Mouse (Mus musculus) spleen, adult 12 weeks (tissue): ENCODE measurements around the gene Sbf2.
A peak's percentile ranks its signal among the peaks of the same experiment; 100 is the strongest.

Experiments
- DNase-seq: peaks from one replicate; pipeline ENCODE4 v3.0.0; 2022; ENCODE audit warnings: low spot score

The Sbf2 gene

GRCm38 (mm10) chr7:110277734-110278245 is 336.9 kb downstream of the Sbf2 start:
- no peak for DNase-seq

- DNase-seq: no peak
These were observed 342.3 kb downstream of the Sbf2 start for GRCm38 (mm10) chr7:110272434-110272833.

DNA sequence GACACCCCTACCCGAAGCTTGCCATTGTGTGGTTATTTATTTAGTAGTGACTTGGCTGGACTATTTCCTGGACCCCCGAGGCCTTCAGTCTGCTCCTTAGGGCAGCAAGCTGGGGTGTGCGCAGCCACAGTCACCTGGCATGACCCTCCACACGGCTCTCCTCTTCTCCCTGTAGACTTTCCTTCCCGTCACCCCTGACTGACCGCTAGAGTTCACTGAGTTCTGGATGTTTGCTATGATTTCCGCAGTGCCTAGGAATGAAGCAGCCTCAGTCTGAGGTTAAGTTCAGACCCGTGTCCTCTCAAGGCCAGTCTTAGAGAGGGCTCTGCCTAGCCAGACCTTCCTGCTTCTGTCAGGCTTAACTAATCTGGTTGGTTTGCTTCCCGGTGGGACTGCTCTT is 342.9 kb downstream of the Sbf2 start:
- DNase-seq: no peak

DNA sequence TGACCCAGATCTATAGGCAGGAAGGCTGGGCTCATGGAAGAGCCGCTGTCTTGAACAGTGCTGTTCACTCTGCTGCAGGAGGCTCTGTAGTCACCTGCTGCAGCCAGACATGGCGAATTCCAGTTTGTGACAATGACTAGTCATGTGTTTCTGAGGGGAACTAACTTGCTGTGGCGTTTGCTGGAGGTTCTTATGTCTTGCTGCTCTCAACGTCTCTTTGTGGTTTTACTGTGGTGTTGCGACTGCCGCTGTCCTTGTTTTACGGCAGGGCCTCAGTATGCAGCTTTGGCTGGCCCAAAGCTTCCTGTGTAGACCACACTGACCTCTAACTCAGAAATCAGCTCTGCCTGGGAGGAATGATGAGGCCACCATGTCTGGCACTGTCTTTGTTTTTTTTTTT is 344.3 kb downstream of the Sbf2 start:
- no peak for DNase-seq

- no peak for DNase-seq
These were observed 344.9 kb downstream of the Sbf2 start for GRCm38 (mm10) chr7:110269777-110270176.

DNA sequence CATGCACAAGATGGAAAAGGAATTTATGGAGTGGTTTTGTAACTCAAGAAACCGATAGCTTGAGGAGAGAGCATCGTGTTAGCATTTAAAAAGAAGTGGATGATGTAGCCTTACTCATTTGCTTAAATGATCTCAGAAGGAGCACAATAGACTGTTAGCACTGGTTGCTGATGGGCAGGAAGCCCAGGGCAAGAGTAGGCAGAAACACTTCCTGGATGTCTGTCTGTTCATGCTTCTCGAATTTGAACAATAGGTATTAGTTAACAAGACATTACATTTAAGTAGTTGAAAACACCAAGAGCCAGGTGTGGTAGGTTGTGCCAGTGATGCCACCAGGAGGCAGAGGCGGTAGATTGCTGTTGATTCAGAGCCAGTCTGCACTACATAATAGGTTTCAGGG is 346.2 kb downstream of the Sbf2 start:
- DNase-seq: no peak

GRCm38 (mm10) chr7:110267994-110268393 is 346.7 kb downstream of the Sbf2 start:
- no peak for DNase-seq

DNA sequence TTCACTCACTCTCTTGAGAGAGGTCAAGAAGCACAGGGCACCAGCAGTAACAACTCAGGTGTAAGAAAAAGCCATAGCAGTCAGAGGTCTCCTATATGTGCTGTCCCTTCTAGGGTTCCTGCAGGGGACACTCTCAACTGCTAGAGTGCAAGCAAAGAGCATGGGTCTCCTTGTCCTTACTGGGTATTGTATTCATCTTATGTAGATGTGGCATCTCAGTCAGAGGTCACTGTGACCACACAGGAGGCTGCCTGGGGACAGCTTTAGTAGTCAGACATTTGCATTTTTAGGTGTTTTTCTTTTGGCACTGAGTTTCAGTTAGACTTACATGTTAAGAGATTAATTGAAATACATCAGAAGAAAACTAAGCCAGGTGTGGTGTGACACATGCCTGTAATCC is 347.7 kb downstream of the Sbf2 start:
- no peak for DNase-seq

- DNase-seq: peak; percentile 78
These were observed 348.9 kb downstream of the Sbf2 start for GRCm38 (mm10) chr7:110265796-110266195.

DNA sequence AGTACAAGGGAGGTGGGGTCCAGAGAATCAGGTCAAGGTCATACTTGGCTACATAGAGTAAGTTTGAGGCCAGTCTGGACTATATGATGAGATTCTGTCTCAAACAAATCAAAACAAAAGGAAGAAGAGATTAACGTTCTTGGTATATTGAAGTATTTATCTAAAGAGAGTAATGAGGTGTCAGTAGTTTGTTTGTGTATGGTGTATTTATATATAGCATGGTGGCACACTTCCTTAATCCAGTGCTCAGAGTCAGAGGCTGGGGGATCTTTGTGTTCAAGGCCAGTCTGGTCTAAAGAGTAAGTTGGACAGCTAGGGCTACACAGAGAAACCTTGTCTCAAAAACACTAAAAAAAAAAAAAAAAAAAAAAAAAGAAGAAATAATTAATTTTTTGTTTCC is 351.2 kb downstream of the Sbf2 start:
- DNase-seq: no peak

- no peak for DNase-seq
These were observed 352.1 kb downstream of the Sbf2 start for GRCm38 (mm10) chr7:110262661-110263060.

- DNase-seq: no peak
These were observed 352.9 kb downstream of the Sbf2 start for GRCm38 (mm10) chr7:110261807-110262206.

DNA sequence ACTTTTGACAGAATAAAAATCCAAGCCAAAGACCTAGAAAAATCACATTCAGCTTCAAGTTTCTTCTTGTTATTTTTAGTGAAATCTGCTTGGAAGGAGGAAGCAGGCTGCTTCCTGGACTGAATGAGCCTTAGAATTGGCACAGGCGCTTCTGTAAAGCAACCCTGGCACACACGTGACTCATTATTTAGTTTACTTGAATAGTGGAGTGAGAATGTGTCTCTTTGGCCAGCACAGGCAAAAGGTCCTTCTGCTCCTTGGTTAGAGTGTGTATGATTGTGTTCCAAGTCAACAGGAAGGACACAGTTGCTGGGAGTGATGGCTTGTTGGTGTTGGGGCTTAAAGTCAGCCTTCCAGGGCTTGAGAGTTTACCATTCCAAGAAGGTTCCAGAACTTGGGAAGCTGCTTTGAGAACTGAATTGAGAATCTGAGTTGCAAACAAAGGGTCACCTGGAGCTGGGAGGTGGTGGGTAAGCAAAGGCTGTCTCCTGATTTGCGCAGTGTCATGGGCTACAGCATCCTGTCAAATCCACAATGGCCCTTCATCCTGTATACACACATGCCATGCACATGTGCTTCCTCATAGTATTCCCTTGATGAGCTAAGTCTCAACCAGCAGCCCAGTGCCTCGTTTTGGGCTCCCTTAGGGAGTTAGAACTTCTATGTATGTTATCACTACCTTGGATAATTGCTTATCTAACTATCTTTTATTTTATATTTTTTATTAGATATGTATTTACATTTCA is 354.6 kb downstream of the Sbf2 start:
- no peak for DNase-seq

DNA sequence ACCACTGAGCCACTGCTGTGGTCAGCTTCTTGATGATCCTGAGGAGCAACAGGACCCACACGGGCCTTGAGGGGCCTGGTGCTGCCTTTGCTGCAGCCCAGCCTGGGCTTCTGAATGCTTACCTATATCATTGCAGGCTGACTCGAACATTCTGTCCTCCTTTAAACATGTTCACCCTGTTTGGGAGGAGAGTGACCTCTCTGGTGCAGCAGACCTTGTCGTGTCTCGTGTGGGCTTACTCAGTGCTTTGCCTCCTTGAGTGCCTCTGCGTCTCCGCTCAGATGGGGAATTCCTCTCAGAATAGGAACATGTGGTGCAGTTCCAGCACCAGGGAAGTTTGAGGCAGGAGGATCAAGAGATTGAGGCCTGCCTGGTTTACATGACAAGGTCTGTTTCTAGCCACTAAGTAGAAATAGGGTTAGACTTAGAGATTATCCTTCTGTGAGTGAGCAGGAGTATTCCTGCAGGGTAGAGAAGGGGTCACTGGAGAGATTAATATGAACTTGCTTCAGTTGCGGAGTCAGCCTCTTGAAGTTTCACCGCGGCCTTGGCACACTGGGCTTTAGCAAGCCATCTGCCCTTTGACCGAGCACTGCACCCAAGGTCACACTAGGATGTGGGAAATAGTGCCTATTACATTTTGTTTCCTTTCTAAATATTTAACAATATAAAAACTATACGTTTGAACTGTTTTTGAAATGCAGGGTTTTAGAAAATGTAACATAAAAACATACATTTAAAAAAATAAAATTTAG is 356.3 kb downstream of the Sbf2 start:
- no peak for DNase-seq
